Mouse (Mus musculus) bone marrow, adult 2 months (tissue): Measurements from ENCODE around the gene Adgrf5. TPM values are rescaled to one million over a fixed set of nuclear protein-coding genes. Genes with fewer than 3 reads are reported as not detected.

Experiments used
- H3K27ac ChIP-seq: fragments of 200-500 bp; 2 replicates; pipeline ENCODE4 v1.5.1; 2012; ENCODE audit warnings: low read depth, mild to moderate bottlenecking, control low read depth, inconsistent platforms, low read length; ENCODE audit not compliant: control insufficient read depth, poor library complexity, insufficient read depth
- H3K4me1 ChIP-seq: fragments of 200-500 bp; 2 replicates; pipeline ENCODE4 v1.6.1; 2011; ENCODE audit warnings: low read length; ENCODE audit not compliant: control insufficient read depth, insufficient read depth
- H3K4me3 ChIP-seq: fragments of 200-500 bp; replicated peaks from 2 replicates; pipeline ENCODE3; 2011; ENCODE audit warnings: mild to moderate bottlenecking, low read depth, low read length, control low read depth; ENCODE audit not compliant: control insufficient read depth
- CTCF ChIP-seq: fragments of 200-500 bp; IDR thresholded peaks from 2 replicates; pipeline ENCODE4 v1.5.1; 2011; ENCODE audit warnings: low read length, control low read depth; ENCODE audit not compliant: control insufficient read depth, insufficient read depth
- POLR2A ChIP-seq: fragments of 200-500 bp; IDR thresholded peaks from 2 replicates; pipeline ENCODE4 v1.6.1; 2011; ENCODE audit warnings: low read depth, mild to moderate bottlenecking, control low read depth, low read length, borderline replicate concordance; ENCODE audit not compliant: control insufficient read depth
- WGBS: fragments of 180-500 bp; shearing (Covaris S2); methylation state at CpG from one replicate; pipeline ENCODE4 v1.1.7; 2018; 5-methylcytosine and 5-hydroxymethylcytosine counted together
- polyA plus RNA-seq: library from polyadenylated mRNA; stranded (reverse); fragments of >200 nt; gene quantifications from 2 replicates; pipeline ENCODE4 v1.2.4, GENCODE M21; 2011; ENCODE audit warnings: low replicate concordance; ENCODE audit not compliant: missing spikeins, insufficient read depth, insufficient read length

Adgrf5 gene
- polyA plus RNA-seq, 1 experiment: 7.1 TPM

- Histone ChIP-seq H3K4me3 (no peak overlapping the region), H3K27ac (no peak overlapping the region), H3K4me1 (no peaks in the 10 kb centered on the region)
- 65% methylated on average over 3 of the region's 3 CpGs for WGBS
- TF ChIP-seq CTCF: no peak
- TF ChIP-seq POLR2A: no peak
Observed at GRCm38 (mm10) chr17:43406321-43406720, 46.1 kb downstream of the Adgrf5 start.

- H3K27ac ChIP-seq: no peak overlapping the region
- WGBS: 38% methylated on average over 7 of the region's 7 CpGs
- no peaks in the 10 kb centered on the region for H3K4me1 ChIP-seq
- no peak overlapping the region for H3K4me3 ChIP-seq
- TF ChIP-seq CTCF: no peak
Observed at GRCm38 (mm10) chr17:43407548-43407947, 47.3 kb downstream of the Adgrf5 start.

GRCm38 (mm10) chr17:43413182-43413581 is 52.9 kb downstream of the Adgrf5 start:
- H3K27ac ChIP-seq: no peak overlapping the region
- WGBS: 32% methylated on average over 7 of the region's 7 CpGs

GRCm38 (mm10) chr17:43419204-43419603 is 59.0 kb downstream of the Adgrf5 start:
- H3K4me3 ChIP-seq: no peak overlapping the region
- no peak overlapping the region for H3K27ac ChIP-seq
- TF ChIP-seq POLR2A (no peak), CTCF (no peak)
- WGBS: 82% methylated on average over 5 of the region's 5 CpGs
- H3K4me1 ChIP-seq: no peaks in the 10 kb centered on the region

More at GRCm38 (mm10) chr17:43413182-43413581, 52.9 kb downstream of the Adgrf5 start:
- TF ChIP-seq POLR2A (no peak), CTCF (no peak)
- Histone ChIP-seq H3K4me3 (no peak overlapping the region), H3K4me1 (no peaks in the 10 kb centered on the region)

GRCm38 (mm10) chr17:43420381-43420780 is 60.1 kb downstream of the Adgrf5 start:
- TF ChIP-seq CTCF: no peak
- Histone ChIP-seq H3K4me3 (no peak overlapping the region), H3K27ac (no peak overlapping the region), H3K4me1 (no peaks in the 10 kb centered on the region)
- WGBS: 73% methylated on average over 3 of the region's 3 CpGs

GRCm38 (mm10) chr17:43423953-43424352 is 63.7 kb downstream of the Adgrf5 start:
- Histone ChIP-seq H3K27ac (no peak overlapping the region), H3K4me1 (no peaks in the 10 kb centered on the region), H3K4me3 (no peak overlapping the region)
- no peak for TF ChIP-seq CTCF
- TF ChIP-seq POLR2A: no peak
- whole genome bisulfite sequencing: 45% methylated on average over 5 of the region's 5 CpGs

GRCm38 (mm10) chr17:43431692-43432091 is 71.4 kb downstream of the Adgrf5 start:
- WGBS: 75% methylated on average over 5 of the region's 5 CpGs
- Histone ChIP-seq H3K4me3 (no peak overlapping the region), H3K27ac (no peak overlapping the region; the same call in 1 of the 2 replicates), H3K4me1 (no peaks in the 10 kb centered on the region)
- TF ChIP-seq POLR2A: no peak
- no peak for TF ChIP-seq CTCF

GRCm38 (mm10) chr17:43434485-43434884 is 74.2 kb downstream of the Adgrf5 start:
- no peak overlapping the region for H3K4me3 ChIP-seq
- no peaks in the 10 kb centered on the region for H3K4me1 ChIP-seq
- 54% methylated on average over 8 of the region's 8 CpGs for WGBS
- TF ChIP-seq CTCF (no peak), POLR2A (no peak)
- H3K27ac ChIP-seq: no peak overlapping the region

GRCm38 (mm10) chr17:43451216-43451615 is 91.0 kb downstream of the Adgrf5 start:
- TF ChIP-seq CTCF (no peak), POLR2A (no peak)
- no peak overlapping the region for H3K27ac ChIP-seq
- H3K4me3 ChIP-seq: no peak overlapping the region
- H3K4me1 ChIP-seq: no peaks in the 10 kb centered on the region
- WGBS: 89% methylated on average over 1 of the region's 1 CpGs
